Comparison of ENCODE assay signal across 31 mouse cellular contexts in genomic region chr4:50242042-50242441, GRCm38 (mm10).
"Had no signal": no experiment of that assay in that cellular context is flagged by ENCODE, and none has a peak within 500 bp of the region (broad histone marks: within the 10 kb centered on the region; RNA-seq: fewer than 3 reads in every experiment).

No protein-coding gene starts in this region.

- H3K4me3 ChIP-seq: limb, embryonic 10.5 days; limb, embryonic 12.5 days; limb, embryonic 13.5 days; limb, embryonic 15.5 days; liver, embryonic 12.5 days; liver, embryonic 13.5 days; liver, embryonic 15.5 days; lung, embryonic 15.5 days; megakaryocyte, embryonic 14.5 days; midbrain, embryonic 10.5 days; midbrain, embryonic 12.5 days; midbrain, embryonic 13.5 days; midbrain, embryonic 15.5 days; myocyte had no signal

- ATAC-seq: liver, embryonic 12.5 days; liver, postnatal 0 days; lung, postnatal 0 days; midbrain, embryonic 13.5 days; midbrain, embryonic 15.5 days; midbrain, embryonic 16.5 days had no signal

- H3K9ac ChIP-seq: limb, embryonic 12.5 days; limb, embryonic 13.5 days; limb, embryonic 15.5 days; liver, embryonic 12.5 days; liver, embryonic 13.5 days; liver, embryonic 14.5 days; liver, embryonic 15.5 days; liver, postnatal 0 days; lung, embryonic 14.5 days; lung, embryonic 15.5 days; midbrain, embryonic 12.5 days; midbrain, embryonic 13.5 days; midbrain, embryonic 15.5 days had no signal

- H3K27me3 ChIP-seq: limb, embryonic 12.5 days; limb, embryonic 13.5 days; limb, embryonic 15.5 days; liver, embryonic 12.5 days; liver, embryonic 13.5 days; liver, embryonic 15.5 days; lung, embryonic 15.5 days; megakaryocyte, embryonic 14.5 days; midbrain, embryonic 12.5 days; midbrain, embryonic 13.5 days; midbrain, embryonic 15.5 days had no signal

- H3K36me3 ChIP-seq: limb, embryonic 10.5 days; limb, embryonic 12.5 days; limb, embryonic 13.5 days; limb, embryonic 15.5 days; liver, embryonic 12.5 days; liver, embryonic 13.5 days; liver, embryonic 15.5 days; lung, embryonic 15.5 days; midbrain, embryonic 10.5 days; midbrain, embryonic 12.5 days; midbrain, embryonic 13.5 days; midbrain, embryonic 15.5 days had no signal

- H3K4me1 ChIP-seq: limb, embryonic 10.5 days; limb, embryonic 12.5 days; limb, embryonic 13.5 days; limb, embryonic 15.5 days; liver, embryonic 12.5 days; liver, embryonic 13.5 days; liver, embryonic 15.5 days; lung, embryonic 15.5 days; megakaryocyte, embryonic 14.5 days; midbrain, embryonic 10.5 days; midbrain, embryonic 12.5 days; midbrain, embryonic 13.5 days; midbrain, embryonic 15.5 days had no signal

- H3K27ac ChIP-seq: limb, embryonic 10.5 days; limb, embryonic 12.5 days; limb, embryonic 13.5 days; limb, embryonic 15.5 days; liver, embryonic 12.5 days; liver, embryonic 13.5 days; liver, embryonic 14.5 days; liver, embryonic 15.5 days; lung, embryonic 15.5 days; macrophage; midbrain, embryonic 10.5 days; midbrain, embryonic 12.5 days; midbrain, embryonic 13.5 days; midbrain, embryonic 15.5 days had no signal

- H3K4me2 ChIP-seq: limb, embryonic 12.5 days; limb, embryonic 13.5 days; limb, embryonic 15.5 days; liver, embryonic 11.5 days; liver, embryonic 12.5 days; liver, embryonic 13.5 days; liver, embryonic 15.5 days; lung, embryonic 14.5 days; lung, embryonic 15.5 days; midbrain, embryonic 11.5 days; midbrain, embryonic 12.5 days; midbrain, embryonic 13.5 days; midbrain, embryonic 15.5 days had no signal

- H3K9me3 ChIP-seq: limb, embryonic 10.5 days; limb, embryonic 12.5 days; limb, embryonic 13.5 days; limb, embryonic 15.5 days; liver, embryonic 12.5 days; liver, embryonic 13.5 days; lung, embryonic 15.5 days; midbrain, embryonic 10.5 days; midbrain, embryonic 12.5 days; midbrain, embryonic 13.5 days; midbrain, embryonic 15.5 days had no signal

- DNase-seq: left cerebral cortex, postnatal 4 days; liver; liver, embryonic 13.5 days; liver, postnatal 0 days; lung, adult 18-20 months; lung, adult 2 months; lung, embryonic 14.5 days; lung, postnatal 10 days; lung, postnatal 14 days; lung, postnatal 36 days; lung, postnatal 4 days; midbrain, embryonic 14.5 days had no signal
